Mouse (Mus musculus) adrenal gland (tissue): ENCODE measurements around the gene Wnt9a.
"Not testable (repeated sequence)": the region's sequence is repeated elsewhere in the genome, so short reads cannot be mapped to it uniquely, and the experiment has no call there.

Source experiments
- intact Hi-C: fragments of 180-260 bp; cut with DNase I; formaldehyde crosslinking; loops from one replicate; pipeline ENCODE4 v1.15.1; 2025

Gene Wnt9a

GRCm38 (mm10) chr11:59335150-59335549, 28.4 kb downstream of the Wnt9a start:
- intact Hi-C loops, result no loop called here

GRCm38 (mm10) chr11:59335942-59336341, 29.2 kb downstream of the Wnt9a start:
- intact Hi-C loops, result no loop called here

DNA sequence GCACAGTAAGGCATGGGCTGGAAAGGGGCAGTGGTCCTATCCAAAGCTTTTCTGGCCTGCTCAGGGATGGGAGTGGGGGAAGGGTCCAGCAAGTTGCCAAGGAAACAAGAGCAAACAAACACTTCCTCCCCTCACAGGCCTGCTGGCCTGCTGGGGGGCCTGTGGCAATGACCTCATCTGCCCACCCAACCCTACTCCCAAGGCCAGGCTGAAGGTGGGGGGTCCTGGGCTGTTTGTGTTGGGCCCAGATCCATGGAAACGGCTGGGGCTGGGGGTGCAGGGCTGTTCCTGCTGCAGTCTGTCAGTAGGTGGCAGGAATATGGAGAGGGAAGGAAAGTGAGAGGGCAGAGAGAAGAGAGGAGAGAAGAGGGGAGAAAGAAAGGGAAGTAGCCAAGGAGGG, 29.7 kb downstream of the Wnt9a start:
- intact Hi-C loops, result no loop called here

DNA sequence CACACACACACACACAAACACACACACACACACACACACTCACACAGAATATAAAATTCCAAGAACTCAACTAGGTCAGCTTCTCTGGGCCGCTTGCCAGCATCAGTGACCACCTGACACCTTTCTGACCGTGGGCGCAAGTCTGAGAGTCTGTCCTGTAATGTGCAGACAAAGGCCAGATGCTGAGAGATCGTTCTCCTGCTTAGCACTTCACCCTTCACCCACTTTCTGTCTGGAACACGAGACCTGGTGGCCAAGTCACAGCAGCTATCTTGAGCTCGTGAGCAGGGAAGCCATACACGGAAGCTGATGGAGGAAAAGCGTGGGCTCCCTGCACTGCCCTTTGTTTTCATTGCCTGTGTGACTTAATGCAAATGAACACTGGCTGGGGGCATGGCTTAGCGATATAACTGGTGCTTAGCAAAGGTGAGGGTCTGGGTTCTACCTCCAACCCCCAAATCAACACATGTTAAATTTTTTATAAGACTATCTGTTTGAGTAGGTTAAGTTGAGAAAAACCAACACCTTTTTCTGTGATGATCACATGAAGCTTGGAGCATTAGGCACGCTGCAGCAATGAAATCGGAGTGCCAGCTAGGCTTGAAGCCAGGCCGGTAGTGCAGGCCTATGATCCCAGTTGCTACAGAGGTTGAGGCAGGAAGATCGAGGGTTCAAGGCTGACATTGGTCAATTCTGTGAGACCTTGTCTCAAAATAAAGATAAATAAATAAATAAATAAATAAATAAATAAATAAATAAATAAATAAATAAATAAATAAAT, 31.4 kb downstream of the Wnt9a start:
- intact Hi-C loops, result no loop called here

DNA sequence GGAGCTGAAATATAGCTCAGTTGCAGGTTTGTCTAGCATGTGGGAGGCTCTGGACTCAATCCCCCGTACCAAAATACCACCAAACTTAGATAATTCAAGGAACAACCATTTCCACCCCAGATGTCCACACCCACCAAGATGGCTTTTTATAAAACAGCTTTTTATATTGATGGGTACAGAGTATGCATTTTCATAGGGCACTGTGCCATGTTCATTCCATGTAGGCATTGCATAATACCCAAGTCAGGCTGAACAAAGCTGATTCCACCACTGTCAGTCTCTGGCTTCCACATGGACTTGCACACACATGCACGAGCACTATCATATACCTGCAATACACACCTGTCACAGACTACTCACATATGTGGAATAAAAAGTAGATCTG, 32.0 kb downstream of the Wnt9a start:
- intact Hi-C loops, result no loop called here

GRCm38 (mm10) chr11:59342956-59343355, 36.2 kb downstream of the Wnt9a start:
- intact Hi-C loops, result no loop called here

GRCm38 (mm10) chr11:59346166-59346910, 39.6 kb downstream of the Wnt9a start:
- intact Hi-C loops, result no loop called here

DNA sequence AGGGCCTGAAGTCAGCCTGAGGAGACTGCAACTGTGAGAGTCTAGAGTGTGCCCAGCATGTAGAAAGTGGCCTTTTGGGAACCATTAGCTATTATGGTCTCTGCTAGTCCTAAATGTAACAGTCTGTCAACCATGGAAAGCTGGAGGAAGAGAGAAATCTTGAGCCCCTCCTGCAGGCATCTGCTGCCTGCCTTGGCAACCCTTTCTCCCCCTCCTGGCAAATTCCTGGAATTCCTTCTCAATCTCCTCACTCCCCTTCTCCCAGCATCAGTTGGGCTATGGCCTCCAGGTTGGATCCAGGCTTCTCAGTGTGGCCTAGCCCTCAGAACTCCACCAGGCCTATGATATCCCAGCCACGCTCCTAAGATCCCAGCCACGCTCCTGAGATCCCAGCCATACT, 43.6 kb downstream of the Wnt9a start:
- intact Hi-C loops, result no loop called here

GRCm38 (mm10) chr11:59354793-59355192, 48.1 kb downstream of the Wnt9a start:
- intact Hi-C loops, result no loop called here

- intact Hi-C loops, result no loop called here
Measured at GRCm38 (mm10) chr11:59356874-59357289, 50.2 kb downstream of the Wnt9a start.

DNA sequence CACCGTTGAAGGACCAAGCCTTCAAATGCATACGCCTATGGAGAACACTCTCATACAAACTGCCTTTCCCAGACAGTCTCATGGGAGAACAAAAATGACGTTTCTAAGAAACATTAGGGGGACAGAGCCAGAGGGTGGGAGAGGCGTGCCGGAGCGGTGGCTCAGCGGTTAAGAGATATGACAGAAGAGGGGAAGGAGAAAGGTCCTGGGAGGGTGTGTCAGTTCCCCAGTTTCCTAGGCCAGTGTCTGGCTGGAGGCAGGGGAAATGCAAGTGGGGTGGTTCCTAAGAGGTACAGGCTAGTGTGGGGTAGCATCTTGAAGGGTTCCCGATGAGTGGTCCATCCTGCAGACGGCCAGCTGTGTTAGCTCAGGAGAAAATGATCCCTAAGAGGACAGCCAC, 54.6 kb downstream of the Wnt9a start:
- intact Hi-C loops, result no loop called here

GRCm38 (mm10) chr11:59364007-59364406, 57.3 kb downstream of the Wnt9a start:
- intact Hi-C loops, result no loop called here

DNA sequence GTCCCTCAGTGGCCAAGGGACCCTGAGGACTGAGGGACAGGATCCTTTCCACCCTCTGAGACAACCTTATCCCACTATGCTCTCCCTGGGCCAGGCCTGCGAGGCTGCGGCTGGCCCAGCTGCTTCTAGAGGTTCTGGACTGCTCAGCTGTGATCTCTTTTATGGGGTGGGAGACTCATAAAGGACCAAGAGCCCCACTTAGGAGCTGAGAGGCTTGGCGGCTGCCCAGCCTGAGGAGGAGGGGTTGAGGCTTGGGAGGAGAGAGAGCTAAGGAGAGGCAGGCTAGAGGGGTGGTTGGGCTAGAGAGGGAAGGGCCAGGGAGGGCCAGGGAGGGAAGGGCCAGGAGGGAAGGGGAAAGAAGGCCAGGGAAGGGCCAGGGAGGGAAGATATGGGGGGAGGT, 57.7 kb downstream of the Wnt9a start:
- intact Hi-C loops, result no loop called here

GRCm38 (mm10) chr11:59366031-59366430, 59.3 kb downstream of the Wnt9a start:
- intact Hi-C loops, result no loop called here

- intact Hi-C loops, result no loop called here
Measured at GRCm38 (mm10) chr11:59366633-59367032, 59.9 kb downstream of the Wnt9a start.

DNA sequence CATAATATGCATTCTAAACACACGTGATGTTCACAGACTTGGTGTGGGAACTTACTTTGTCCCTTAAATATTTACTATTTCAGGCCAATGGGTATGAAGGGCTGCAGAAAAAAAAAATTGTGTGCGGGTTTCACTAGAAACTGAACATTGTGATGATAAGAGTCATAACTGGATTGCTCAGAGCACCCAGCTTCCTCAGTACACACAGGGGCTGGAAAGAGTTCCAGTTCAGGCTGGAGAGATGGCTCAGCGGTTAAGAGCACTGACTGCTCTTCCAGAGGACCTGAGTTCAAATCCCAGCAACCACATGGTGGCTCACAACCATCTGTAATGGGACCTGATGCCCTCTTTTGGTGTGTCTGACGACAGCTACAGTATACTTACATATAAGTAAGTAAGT, 61.2 kb downstream of the Wnt9a start:
- intact Hi-C loops, result not testable (repeated sequence)

DNA sequence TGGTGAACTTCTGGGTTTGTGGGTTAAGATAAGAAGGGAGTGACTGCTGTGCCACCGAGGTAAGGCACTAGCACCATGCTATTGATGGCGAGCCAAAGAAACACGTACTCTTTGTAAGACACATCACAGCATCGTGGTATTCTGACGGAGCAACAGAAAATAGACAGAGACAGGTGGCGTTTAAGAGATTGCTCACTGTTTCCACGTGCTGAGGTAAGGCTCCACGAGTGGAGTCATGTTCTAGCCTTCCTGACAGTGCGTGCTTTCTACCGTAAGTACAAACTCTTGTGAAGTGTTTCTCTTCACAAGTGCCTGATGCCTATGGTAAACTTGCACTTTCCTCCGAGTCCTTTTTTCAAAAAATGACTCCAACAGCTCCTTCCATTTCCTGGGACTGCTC, 63.1 kb downstream of the Wnt9a start:
- intact Hi-C loops, result no loop called here

DNA sequence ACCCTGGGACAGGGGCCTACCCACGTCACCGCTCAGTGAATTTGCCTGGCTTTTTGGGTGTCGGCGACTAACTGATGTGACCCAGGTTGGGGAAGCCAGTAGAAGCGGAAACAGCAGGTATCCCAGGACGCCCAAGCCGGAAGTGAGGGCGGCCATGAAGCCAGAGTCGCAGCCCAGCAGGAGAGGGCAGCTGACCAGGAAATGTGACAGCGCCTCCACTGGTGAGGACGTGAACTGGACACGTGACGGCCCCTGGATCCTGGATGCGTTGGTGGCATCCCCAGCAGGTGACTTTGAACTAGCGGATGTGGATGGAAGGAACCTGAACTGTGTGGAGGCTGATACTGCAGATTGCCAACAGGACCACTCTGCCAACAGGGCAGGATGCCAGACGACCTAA, 68.7 kb downstream of the Wnt9a start, which contains the start of gene Prss38:
Gene Prss38, minus strand, starts transcription at position 183 of the 400 bp plus-strand sequence.
- intact Hi-C loops, result no loop called here

DNA sequence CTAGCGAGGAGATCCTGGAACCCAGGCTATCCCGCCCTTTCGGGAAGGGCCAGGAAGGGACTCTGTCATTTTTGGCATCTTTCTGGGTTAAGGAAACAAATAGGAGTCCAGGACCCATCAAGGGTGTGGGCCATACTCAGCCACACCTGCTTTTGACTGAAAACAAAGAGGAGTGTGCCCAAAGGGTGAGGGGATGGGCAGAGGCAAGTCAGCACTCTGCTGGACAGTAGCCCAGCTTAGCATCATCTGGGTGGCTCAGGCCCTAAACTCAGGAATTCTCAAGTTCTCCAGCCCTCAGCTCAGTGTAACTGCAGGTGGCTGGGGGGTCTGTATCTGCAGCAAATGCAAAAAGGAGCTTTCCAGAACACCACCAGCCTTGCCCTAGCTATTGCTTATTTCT, 71.3 kb downstream of the Wnt9a start:
- intact Hi-C loops, result no loop called here

GRCm38 (mm10) chr11:59379547-59379946, 72.8 kb downstream of the Wnt9a start:
- intact Hi-C loops, result no loop called here
